Mouse (Mus musculus): ENCODE data around the gene Tdrd5. TPM values are rescaled to one million over a fixed set of nuclear protein-coding genes. Genes with fewer than 3 reads are reported as not detected.

Tdrd5 gene
- total and polyA plus RNA-seq, 2 experiments from 2014 or later: not detected

- DNase-seq (ENCODE audit: low spot score): no peak
- H3K36me3 ChIP-seq (replicated peaks; ENCODE audit: control insufficient read depth, insufficient read depth, low read length): no peaks in the 10 kb centered on the region
- 69% methylated on average over 9 of the region's 9 CpGs for WGBS
- H3K27ac ChIP-seq (ENCODE audit: low read depth): no peak overlapping the region
- ATAC-seq (ENCODE audit: insufficient read depth, low read depth): no peak
- no peak overlapping the region for H3K4me2 ChIP-seq (ENCODE audit: low read depth, low read length)
- H3K9ac ChIP-seq (replicated peaks; ENCODE audit: low read depth, low read length): no peak overlapping the region
- H3K27me3 ChIP-seq (ENCODE audit: control insufficient read depth, insufficient read depth, low read length): no peaks in the 10 kb centered on the region
- no peaks in the 10 kb centered on the region for H3K9me3 ChIP-seq (replicated peaks; ENCODE audit: control insufficient read depth, low read length)
- no peak overlapping the region for H3K4me3 ChIP-seq (ENCODE audit: low read depth, low read length)
- no peak for TF ChIP-seq CTCF (IDR thresholded peaks at IDR 0.05; ENCODE audit: low read depth)
- TF ChIP-seq EP300 (IDR thresholded peaks at IDR 0.05; ENCODE audit: low read depth): no peak
- no peaks in the 10 kb centered on the region for H3K4me1 ChIP-seq (ENCODE audit: control insufficient read depth, insufficient read depth)
Measured at GRCm38 (mm10) chr1:156288556-156289221, 14.8 kb downstream of the Tdrd5 start.

- Histone ChIP-seq H3K4me2 (ENCODE audit: low read depth, low read length) (no peak overlapping the region), H3K9ac (replicated peaks; ENCODE audit: low read depth, low read length) (no peak overlapping the region), H3K36me3 (replicated peaks; ENCODE audit: control insufficient read depth, insufficient read depth, low read length) (no peaks in the 10 kb centered on the region), H3K27ac (ENCODE audit: low read depth) (no peak overlapping the region), H3K4me1 (ENCODE audit: control insufficient read depth, insufficient read depth) (no peaks in the 10 kb centered on the region), H3K9me3 (replicated peaks; ENCODE audit: control insufficient read depth, low read length) (no peaks in the 10 kb centered on the region), H3K27me3 (ENCODE audit: control insufficient read depth, insufficient read depth, low read length) (no peaks in the 10 kb centered on the region), H3K4me3 (ENCODE audit: low read depth, low read length) (no peak overlapping the region)
- TF ChIP-seq EP300 (IDR thresholded peaks at IDR 0.05; ENCODE audit: low read depth) (no peak), CTCF (IDR thresholded peaks at IDR 0.05; ENCODE audit: low read depth) (no peak)
- DNase-seq (ENCODE audit: low spot score) (no peak), ATAC-seq (ENCODE audit: insufficient read depth, low read depth) (no peak)
- WGBS: 78% methylated on average over 5 of the region's 5 CpGs
Measured at GRCm38 (mm10) chr1:156285541-156285896, 17.9 kb downstream of the Tdrd5 start.

GRCm38 (mm10) chr1:156284851-156285540 lies 18.5 kb downstream of the Tdrd5 start:
- Histone ChIP-seq H3K36me3 (replicated peaks; ENCODE audit: control insufficient read depth, insufficient read depth, low read length) (no peaks in the 10 kb centered on the region), H3K9me3 (replicated peaks; ENCODE audit: control insufficient read depth, low read length) (no peaks in the 10 kb centered on the region), H3K4me3 (ENCODE audit: low read depth, low read length) (no peak overlapping the region), H3K4me2 (ENCODE audit: low read depth, low read length) (no peak overlapping the region), H3K4me1 (ENCODE audit: control insufficient read depth, insufficient read depth) (no peaks in the 10 kb centered on the region), H3K27ac (ENCODE audit: low read depth) (no peak overlapping the region), H3K9ac (replicated peaks; ENCODE audit: low read depth, low read length) (no peak overlapping the region), H3K27me3 (ENCODE audit: control insufficient read depth, insufficient read depth, low read length) (no peaks in the 10 kb centered on the region)
- DNase-seq (ENCODE audit: low spot score): no peak
- no peak for TF ChIP-seq EP300 (IDR thresholded peaks at IDR 0.05; ENCODE audit: low read depth)
- no peak for TF ChIP-seq CTCF (IDR thresholded peaks at IDR 0.05; ENCODE audit: low read depth)
- 50% methylated on average over 9 of the region's 9 CpGs for WGBS
- no peak for ATAC-seq (ENCODE audit: insufficient read depth, low read depth)

- no peak overlapping the region for H3K4me3 ChIP-seq (ENCODE audit: low read depth, low read length)
- 43% methylated on average over 10 of the region's 10 CpGs for WGBS
- TF ChIP-seq CTCF (IDR thresholded peaks at IDR 0.05; ENCODE audit: low read depth) (no peak), EP300 (IDR thresholded peaks at IDR 0.05; ENCODE audit: low read depth) (no peak)
Measured at GRCm38 (mm10) chr1:156284207-156284606, 19.3 kb downstream of the Tdrd5 start.

GRCm38 (mm10) chr1:156280131-156280530 lies 23.3 kb downstream of the Tdrd5 start:
- Histone ChIP-seq H3K4me2 (ENCODE audit: low read depth, low read length) (no peak overlapping the region), H3K4me1 (ENCODE audit: control insufficient read depth, insufficient read depth) (no peaks in the 10 kb centered on the region), H3K36me3 (replicated peaks; ENCODE audit: control insufficient read depth, insufficient read depth, low read length) (no peaks in the 10 kb centered on the region), H3K27me3 (ENCODE audit: control insufficient read depth, insufficient read depth, low read length) (no peaks in the 10 kb centered on the region), H3K9ac (replicated peaks; ENCODE audit: low read depth, low read length) (no peak overlapping the region), H3K9me3 (replicated peaks; ENCODE audit: control insufficient read depth, low read length) (no peaks in the 10 kb centered on the region), H3K4me3 (ENCODE audit: low read depth, low read length) (no peak overlapping the region), H3K27ac (ENCODE audit: low read depth) (no peak overlapping the region)
- no peak for ATAC-seq (ENCODE audit: insufficient read depth, low read depth)
- no peak for DNase-seq (ENCODE audit: low spot score)
- TF ChIP-seq EP300 (IDR thresholded peaks at IDR 0.05; ENCODE audit: low read depth) (no peak), CTCF (IDR thresholded peaks at IDR 0.05; ENCODE audit: low read depth) (no peak)
- WGBS: 73% methylated on average over 7 of the region's 7 CpGs

More at GRCm38 (mm10) chr1:156284207-156284606, 19.3 kb downstream of the Tdrd5 start:
- Histone ChIP-seq H3K4me2 (ENCODE audit: low read depth, low read length) (no peak overlapping the region), H3K4me1 (ENCODE audit: control insufficient read depth, insufficient read depth) (no peaks in the 10 kb centered on the region), H3K36me3 (replicated peaks; ENCODE audit: control insufficient read depth, insufficient read depth, low read length) (no peaks in the 10 kb centered on the region), H3K27me3 (ENCODE audit: control insufficient read depth, insufficient read depth, low read length) (no peaks in the 10 kb centered on the region), H3K9ac (replicated peaks; ENCODE audit: low read depth, low read length) (no peak overlapping the region), H3K27ac (ENCODE audit: low read depth) (no peak overlapping the region), H3K9me3 (replicated peaks; ENCODE audit: control insufficient read depth, low read length) (no peaks in the 10 kb centered on the region)
- DNase-seq (ENCODE audit: low spot score) (no peak), ATAC-seq (ENCODE audit: insufficient read depth, low read depth) (no peak)
